Mouse (Mus musculus): ENCODE results near the gene Shank2. TPM values are rescaled to one million over a fixed set of nuclear protein-coding genes. Genes with fewer than 3 reads are reported as not detected.
A peak's percentile ranks its signal among the peaks of the same experiment; 100 is the strongest.

Shank2 gene
- polyA plus RNA-seq, 1 experiment from 2014 or later: 0.76 TPM

DNA sequence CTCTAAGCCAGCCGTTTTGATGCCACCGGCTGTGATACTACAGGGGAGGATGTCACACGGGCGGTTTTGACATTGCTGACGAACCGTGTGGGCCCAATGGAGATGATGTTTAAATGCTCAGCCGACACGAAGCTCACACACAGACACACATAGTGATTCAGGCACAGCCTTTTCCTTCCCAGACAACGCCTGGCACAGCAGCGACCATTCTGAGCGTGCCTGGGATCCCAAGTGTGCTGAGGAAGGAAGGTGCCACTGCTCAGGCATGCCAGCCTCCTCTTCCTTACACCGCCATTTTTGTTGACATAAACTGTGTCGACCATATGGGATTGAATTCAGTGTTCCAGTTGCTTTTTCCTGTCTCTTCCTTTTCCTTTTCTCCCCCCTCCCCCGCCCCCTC is 172.6 kb downstream of the Shank2 start:
- Histone ChIP-seq H3K9me3 (ENCODE audit: low read length) (no peaks in the 10 kb centered on the region), H3K4me2 (replicated peaks; ENCODE audit: low read depth, low read length) (no peak overlapping the region), H3K36me3 (ENCODE audit: insufficient read depth, low read length) (no peaks in the 10 kb centered on the region), H3K27ac (ENCODE audit: low read length) (no peak overlapping the region), H3K4me3 (ENCODE audit: low read depth, low read length) (no peak overlapping the region), H3K9ac (replicated peaks; ENCODE audit: low read depth) (no peak overlapping the region), H3K27me3 (replicated peaks; ENCODE audit: insufficient read depth, low read length) (0 out of 2 replicates have a peak, but pooled peaks cover 7% of the 10 kb centered on the region), H3K4me1 (ENCODE audit: insufficient read depth, low read depth, low read length) (no peaks in the 10 kb centered on the region)
- WGBS: 74% methylated on average over 14 of the region's 14 CpGs
- no peak for ATAC-seq
- TF ChIP-seq CTCF (IDR thresholded peaks at IDR 0.05) (no peak), EP300 (IDR thresholded peaks at IDR 0.05) (no peak)
- DNase-seq (ENCODE audit: low spot score): no peak

DNA sequence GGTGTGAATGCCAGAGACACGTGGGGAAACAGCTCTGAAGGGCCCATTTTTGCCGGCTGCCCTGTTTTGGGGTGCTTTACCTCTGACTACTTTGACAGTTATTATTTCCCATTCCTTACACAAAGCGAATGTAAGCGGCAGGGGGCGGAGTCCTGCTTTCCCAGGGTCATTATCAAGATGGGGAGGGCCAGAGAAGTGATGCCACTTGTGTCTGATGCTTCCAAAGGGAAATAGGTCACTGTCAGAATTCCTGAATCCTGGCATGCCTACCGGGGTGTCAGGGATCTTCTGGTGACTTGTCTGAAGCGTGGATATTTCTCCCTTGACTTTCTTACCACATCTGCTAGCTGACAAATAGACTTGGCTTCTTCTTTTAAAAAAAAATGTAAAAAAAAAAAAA is 173.3 kb downstream of the Shank2 start:
- 18% methylated on average over 7 of the region's 7 CpGs for WGBS
- ATAC-seq (no peak), DNase-seq (ENCODE audit: low spot score) (no peak)
- Histone ChIP-seq H3K4me3 (ENCODE audit: low read depth, low read length) (no peak overlapping the region), H3K27ac (ENCODE audit: low read length) (no peak overlapping the region), H3K9ac (replicated peaks; ENCODE audit: low read depth) (no peak overlapping the region), H3K4me1 (ENCODE audit: insufficient read depth, low read depth, low read length) (no peaks in the 10 kb centered on the region), H3K36me3 (ENCODE audit: insufficient read depth, low read length) (no peaks in the 10 kb centered on the region), H3K4me2 (replicated peaks; ENCODE audit: low read depth, low read length) (no peak overlapping the region), H3K9me3 (ENCODE audit: low read length) (no peaks in the 10 kb centered on the region), H3K27me3 (replicated peaks; ENCODE audit: insufficient read depth, low read length) (0 out of 2 replicates have a peak, but pooled peaks cover 7% of the 10 kb centered on the region)
- TF ChIP-seq EP300 (IDR thresholded peaks at IDR 0.05): no peak
- no peak for TF ChIP-seq CTCF (IDR thresholded peaks at IDR 0.05)

DNA sequence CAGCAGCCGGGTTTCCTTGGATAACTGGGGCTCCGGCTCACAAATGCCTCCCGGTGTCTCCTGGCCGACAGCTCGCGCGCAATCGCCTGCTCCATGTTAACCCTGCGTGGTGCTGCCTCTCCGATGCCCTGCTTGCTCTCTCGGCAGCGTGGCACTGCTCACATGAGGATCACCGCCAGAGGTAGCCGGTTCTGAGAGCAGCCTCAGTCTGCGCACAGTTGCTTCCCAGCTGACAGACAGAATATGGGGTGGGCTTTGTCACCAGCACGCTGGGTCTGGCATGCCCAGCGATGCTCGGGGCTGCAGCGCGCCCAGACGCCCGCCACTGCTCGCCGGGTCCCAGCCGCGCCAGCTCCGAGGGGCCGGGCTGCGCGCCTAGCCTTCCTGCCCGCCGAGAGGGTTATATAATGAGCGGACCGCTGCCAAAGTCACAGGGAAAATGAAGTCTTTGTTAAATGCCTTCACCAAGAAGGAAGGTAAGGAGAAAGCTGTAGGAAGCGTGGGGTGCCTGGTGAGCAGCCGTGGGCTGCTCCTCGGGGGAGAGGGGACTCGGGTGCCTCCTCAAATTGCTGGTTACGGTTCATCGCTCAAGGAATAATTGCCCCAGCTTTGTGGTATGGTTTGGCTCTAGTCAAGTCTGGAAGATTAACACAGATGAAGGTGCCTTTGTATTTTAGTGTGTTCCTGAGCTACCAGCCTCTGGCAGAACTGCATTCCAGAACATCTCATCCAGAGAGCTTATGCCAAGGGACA is 173.9 kb downstream of the Shank2 start:
- Histone ChIP-seq H3K27me3 (replicated peaks; ENCODE audit: insufficient read depth, low read length) (0 out of 2 replicates have a peak, but pooled peaks cover 7% of the 10 kb centered on the region), H3K9ac (replicated peaks; ENCODE audit: low read depth) (no peak overlapping the region), H3K9me3 (ENCODE audit: low read length) (no peaks in the 10 kb centered on the region), H3K36me3 (ENCODE audit: insufficient read depth, low read length) (no peaks in the 10 kb centered on the region), H3K27ac (ENCODE audit: low read length) (no peak overlapping the region), H3K4me1 (ENCODE audit: insufficient read depth, low read depth, low read length) (no peaks in the 10 kb centered on the region), H3K4me2 (replicated peaks; ENCODE audit: low read depth, low read length) (peak overlapping the region; percentile 27; the same call in 1 of the 2 replicates), H3K4me3 (ENCODE audit: low read depth, low read length) (no peak overlapping the region)
- DNase-seq (ENCODE audit: low spot score) (no peak), ATAC-seq (no peak)
- WGBS: 8% methylated on average over 40 of the region's 40 CpGs
- TF ChIP-seq CTCF (IDR thresholded peaks at IDR 0.05) (no peak), EP300 (IDR thresholded peaks at IDR 0.05) (no peak)

DNA sequence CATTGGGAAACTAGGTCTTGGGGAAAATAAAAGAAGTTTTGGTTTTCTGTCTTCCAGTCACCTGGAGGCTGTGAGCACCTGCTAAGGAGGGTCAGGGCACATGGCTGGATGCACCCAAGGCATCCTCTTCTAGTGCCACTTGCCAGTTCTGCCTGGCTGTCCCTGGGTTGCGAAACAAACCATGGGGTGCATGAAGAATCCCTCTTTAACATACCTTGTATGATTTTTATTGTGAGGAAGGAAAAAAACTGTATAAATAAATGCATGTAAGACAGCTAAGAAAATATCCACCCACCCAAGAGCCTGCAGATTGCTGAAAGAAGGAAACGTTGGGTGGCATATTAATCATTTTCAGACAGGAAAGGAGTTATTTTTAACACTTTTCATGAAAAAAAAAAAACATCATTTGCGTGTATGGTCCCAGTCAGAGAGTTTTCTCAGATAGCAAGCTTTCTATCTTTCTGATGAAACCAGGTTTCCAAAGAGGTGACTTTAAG is 174.6 kb downstream of the Shank2 start:
- Histone ChIP-seq H3K4me1 (ENCODE audit: insufficient read depth, low read depth, low read length) (no peaks in the 10 kb centered on the region), H3K4me2 (replicated peaks; ENCODE audit: low read depth, low read length) (no peak overlapping the region), H3K9ac (replicated peaks; ENCODE audit: low read depth) (no peak overlapping the region), H3K36me3 (ENCODE audit: insufficient read depth, low read length) (no peaks in the 10 kb centered on the region), H3K9me3 (ENCODE audit: low read length) (no peaks in the 10 kb centered on the region), H3K27ac (ENCODE audit: low read length) (no peak overlapping the region), H3K4me3 (ENCODE audit: low read depth, low read length) (no peak overlapping the region), H3K27me3 (replicated peaks; ENCODE audit: insufficient read depth, low read length) (0 out of 2 replicates have a peak, but pooled peaks cover 7% of the 10 kb centered on the region)
- no peak for TF ChIP-seq EP300 (IDR thresholded peaks at IDR 0.05)
- TF ChIP-seq CTCF (IDR thresholded peaks at IDR 0.05): no peak
- ATAC-seq (no peak), DNase-seq (ENCODE audit: low spot score) (no peak)
- 48% methylated on average over 3 of the region's 3 CpGs for WGBS

DNA sequence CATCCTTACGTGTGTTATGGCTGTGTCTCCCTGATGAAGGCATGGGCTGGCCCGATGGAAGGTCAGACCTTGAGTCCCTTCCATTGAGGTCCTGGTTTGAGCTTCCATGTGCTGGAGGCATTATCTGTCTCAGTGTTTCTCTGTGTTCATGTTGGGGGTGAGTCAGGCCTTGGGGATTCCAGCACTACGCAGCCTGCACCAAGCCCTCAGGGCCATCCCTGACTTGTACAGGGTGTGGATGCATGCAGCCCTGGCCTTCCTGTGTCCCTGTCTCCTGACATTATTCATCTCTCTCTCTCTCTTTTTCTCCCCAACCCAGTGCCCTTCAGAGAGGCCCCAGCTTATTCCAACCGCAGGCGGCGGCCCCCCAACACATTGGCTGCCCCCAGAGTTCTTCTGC is 177.7 kb downstream of the Shank2 start:
- H3K4me3 ChIP-seq (ENCODE audit: low read depth, low read length): no peak overlapping the region
- H3K4me1 ChIP-seq (ENCODE audit: insufficient read depth, low read depth, low read length): no peaks in the 10 kb centered on the region
- TF ChIP-seq CTCF (IDR thresholded peaks at IDR 0.05) (no peak), EP300 (IDR thresholded peaks at IDR 0.05) (no peak)
- no peaks in the 10 kb centered on the region for H3K36me3 ChIP-seq (ENCODE audit: insufficient read depth, low read length)
- no peak overlapping the region for H3K4me2 ChIP-seq (replicated peaks; ENCODE audit: low read depth, low read length)
- 87% methylated on average over 6 of the region's 6 CpGs for WGBS
- ATAC-seq (no peak), DNase-seq (ENCODE audit: low spot score) (no peak)
- no peak overlapping the region for H3K27ac ChIP-seq (ENCODE audit: low read length)
- H3K27me3 ChIP-seq (replicated peaks; ENCODE audit: insufficient read depth, low read length): 0 out of 2 replicates have a peak, but pooled peaks cover 7% of the 10 kb centered on the region
- H3K9me3 ChIP-seq (ENCODE audit: low read length): no peaks in the 10 kb centered on the region
- H3K9ac ChIP-seq (replicated peaks; ENCODE audit: low read depth): no peak overlapping the region

DNA sequence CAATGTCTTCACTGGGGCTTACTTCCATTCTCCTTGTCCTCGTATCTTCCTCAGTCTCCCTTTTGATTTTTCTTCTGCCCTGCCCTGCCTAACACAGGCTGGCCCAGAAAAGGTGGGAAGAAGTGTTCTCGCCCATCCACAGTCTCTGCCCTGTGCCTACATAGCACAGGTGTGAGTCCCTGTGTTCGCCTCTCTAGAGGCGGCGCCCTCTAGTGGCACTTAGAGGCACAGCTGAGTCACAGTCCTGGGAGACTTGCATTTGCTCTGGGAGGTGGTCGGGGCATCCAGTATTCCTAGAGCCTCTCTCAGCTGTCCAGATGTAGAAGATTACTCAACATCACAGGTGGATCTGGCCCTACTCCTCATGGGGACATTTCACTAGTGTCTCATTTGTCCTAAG is 179.2 kb downstream of the Shank2 start:
- Histone ChIP-seq H3K9me3 (ENCODE audit: low read length) (no peaks in the 10 kb centered on the region), H3K4me1 (ENCODE audit: insufficient read depth, low read depth, low read length) (no peaks in the 10 kb centered on the region), H3K36me3 (ENCODE audit: insufficient read depth, low read length) (no peaks in the 10 kb centered on the region), H3K27me3 (replicated peaks; ENCODE audit: insufficient read depth, low read length) (0 out of 2 replicates have a peak, but pooled peaks cover 1% of the 10 kb centered on the region), H3K9ac (replicated peaks; ENCODE audit: low read depth) (no peak overlapping the region), H3K4me3 (ENCODE audit: low read depth, low read length) (no peak overlapping the region), H3K4me2 (replicated peaks; ENCODE audit: low read depth, low read length) (no peak overlapping the region), H3K27ac (ENCODE audit: low read length) (no peak overlapping the region)
- WGBS: 21% methylated on average over 6 of the region's 6 CpGs
- DNase-seq (ENCODE audit: low spot score): peak; percentile 59
- 0 out of 2 replicates have a peak, but pooled peaks have one; percentile 25 for ATAC-seq
- peak; percentile 82 for TF ChIP-seq CTCF (IDR thresholded peaks at IDR 0.05)
- TF ChIP-seq EP300 (IDR thresholded peaks at IDR 0.05): no peak

Measured in lung, postnatal 0 days (tissue).